Mouse (Mus musculus) forelimb bud, embryonic 11.5 days (tissue): ENCODE data around the gene Anks1b.

Experiments
- DNase-seq: peaks from one replicate; pipeline ENCODE4 v3.0.0-alpha.2; 2012; ENCODE audit warnings: low read depth, low spot score

Anks1b gene

GRCm38 (mm10) chr10:90666746-90667145, 793.4 kb downstream of the Anks1b start:
- no peak for DNase-seq

DNA sequence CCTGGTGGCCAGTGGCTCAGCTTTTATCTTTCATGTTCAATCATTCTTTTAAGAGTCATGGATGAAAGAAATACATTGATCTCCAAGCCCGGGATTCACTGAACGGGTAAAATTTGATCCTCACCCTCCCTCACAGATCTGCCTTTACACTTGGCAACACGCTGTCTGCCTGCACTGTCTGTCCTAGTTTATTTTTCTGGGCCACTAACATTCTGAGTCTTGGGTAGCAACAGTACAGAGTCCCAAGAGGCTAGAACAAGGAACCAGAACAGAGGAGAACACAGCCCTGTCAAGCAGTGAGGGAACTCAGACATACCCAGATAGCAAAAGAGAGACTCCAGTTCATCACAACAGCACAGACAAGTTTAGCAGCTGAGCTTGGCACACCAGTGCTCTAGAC, 797.0 kb downstream of the Anks1b start:
- DNase-seq: no peak

DNA sequence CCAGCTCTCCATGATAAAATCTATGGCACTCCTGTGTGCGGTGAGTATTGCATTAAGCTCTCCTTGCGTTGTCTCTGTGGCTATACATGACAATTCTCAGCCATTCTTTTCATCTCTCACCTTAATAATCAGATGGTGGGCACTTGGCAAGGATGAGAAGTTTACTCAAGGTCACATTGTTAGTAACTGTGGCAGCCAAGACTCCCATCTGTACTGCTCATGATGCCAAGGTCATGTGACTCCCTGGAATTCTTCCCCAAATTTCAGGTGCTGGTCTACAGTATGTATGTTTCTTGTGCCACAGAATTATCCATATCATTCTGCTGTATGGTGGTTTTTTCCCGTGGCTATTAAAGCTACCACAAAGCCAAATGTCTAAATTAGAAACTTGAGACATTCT, 798.8 kb downstream of the Anks1b start:
- DNase-seq: no peak

DNA sequence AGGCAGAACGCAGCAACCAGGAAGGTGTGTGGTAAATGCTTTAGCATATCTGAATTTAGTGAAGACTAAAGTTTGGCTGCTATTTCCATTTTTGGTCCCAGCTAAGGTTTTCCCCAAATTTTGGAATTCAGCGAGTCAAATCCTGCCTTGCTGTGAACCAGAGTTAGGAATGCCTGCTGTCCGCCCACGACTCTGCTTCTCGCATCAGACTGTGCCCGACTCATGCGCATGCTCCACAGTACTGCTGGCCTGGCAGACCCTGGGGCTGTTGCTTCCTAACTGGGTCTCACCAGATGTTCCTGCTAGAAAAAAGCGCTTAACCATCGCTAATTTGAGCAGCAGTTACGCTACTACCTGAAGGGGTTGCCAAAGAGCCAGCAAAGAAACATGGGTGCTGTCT, 801.1 kb downstream of the Anks1b start:
- peak; percentile 14 for DNase-seq

- DNase-seq: no peak
Observed at GRCm38 (mm10) chr10:90677421-90677820, 804.1 kb downstream of the Anks1b start.

GRCm38 (mm10) chr10:90679713-90680470, 806.6 kb downstream of the Anks1b start:
- DNase-seq: no peak

DNA sequence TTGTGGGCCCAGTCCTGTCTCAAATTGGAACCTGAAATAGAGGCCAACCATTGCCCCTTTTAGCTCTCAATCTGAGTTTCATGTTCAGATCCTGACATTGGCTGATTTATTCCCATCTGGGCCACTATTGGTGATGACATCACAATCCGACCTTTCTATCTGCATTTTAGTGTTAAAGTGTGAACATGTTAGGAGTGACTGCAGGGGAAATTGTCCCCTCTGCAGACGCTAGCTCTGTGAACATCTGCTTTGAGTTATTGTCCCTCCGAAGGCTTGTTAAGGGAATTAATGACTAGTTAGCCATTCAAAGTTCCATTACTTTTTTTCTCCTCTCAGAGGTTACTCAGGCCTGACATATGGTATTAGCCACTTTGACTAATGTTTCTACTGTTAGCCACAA, 810.5 kb downstream of the Anks1b start:
- peak; percentile 74 for DNase-seq

GRCm38 (mm10) chr10:90685367-90685766, 812.1 kb downstream of the Anks1b start:
- no peak for DNase-seq

DNA sequence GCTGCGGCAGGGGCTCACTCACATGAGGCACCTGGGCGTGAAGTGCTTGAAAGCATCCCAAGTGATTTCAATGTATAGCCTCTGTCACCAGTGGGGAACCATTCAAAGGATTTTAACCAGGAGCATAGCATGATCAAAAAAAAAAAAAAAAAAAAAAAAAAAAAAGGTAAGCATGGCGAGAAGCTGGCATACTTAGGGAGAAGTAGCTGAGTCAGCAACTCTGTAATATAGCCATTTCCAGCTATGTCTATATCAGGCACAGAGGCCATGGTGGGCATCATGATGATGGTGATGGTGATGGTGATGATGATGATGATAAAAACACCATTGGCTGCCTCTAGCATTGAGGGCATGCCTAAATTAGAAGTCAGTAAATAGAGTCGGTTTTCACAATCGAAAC, 814.8 kb downstream of the Anks1b start:
- no peak for DNase-seq

DNA sequence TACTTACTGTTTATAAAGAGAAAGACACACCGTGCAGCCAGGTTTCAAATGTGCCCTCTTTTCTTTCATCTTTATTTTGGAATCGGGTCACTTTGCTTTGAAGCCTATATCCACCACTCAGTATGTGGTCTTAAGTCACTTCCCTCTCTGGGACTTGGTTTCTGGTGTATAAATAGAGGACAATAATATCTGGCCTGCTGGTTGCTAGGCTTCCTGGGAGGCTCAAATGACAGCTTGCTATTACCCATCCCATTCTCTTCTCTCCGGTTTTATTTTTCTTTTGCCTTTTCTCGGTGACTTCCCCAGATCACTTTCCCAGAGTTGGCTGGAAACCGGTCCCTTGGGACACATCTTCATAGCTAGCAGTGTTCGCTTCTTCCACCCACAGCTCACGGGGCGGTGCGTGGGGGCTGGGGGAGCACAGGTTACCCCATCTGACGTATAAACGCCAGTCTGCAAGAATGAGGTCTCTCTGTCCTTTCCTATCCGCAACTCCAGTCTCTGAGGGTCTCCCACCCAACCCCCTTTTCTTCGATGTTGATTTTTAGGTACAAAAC, 815.5 kb downstream of the Anks1b start:
- no peak for DNase-seq

DNA sequence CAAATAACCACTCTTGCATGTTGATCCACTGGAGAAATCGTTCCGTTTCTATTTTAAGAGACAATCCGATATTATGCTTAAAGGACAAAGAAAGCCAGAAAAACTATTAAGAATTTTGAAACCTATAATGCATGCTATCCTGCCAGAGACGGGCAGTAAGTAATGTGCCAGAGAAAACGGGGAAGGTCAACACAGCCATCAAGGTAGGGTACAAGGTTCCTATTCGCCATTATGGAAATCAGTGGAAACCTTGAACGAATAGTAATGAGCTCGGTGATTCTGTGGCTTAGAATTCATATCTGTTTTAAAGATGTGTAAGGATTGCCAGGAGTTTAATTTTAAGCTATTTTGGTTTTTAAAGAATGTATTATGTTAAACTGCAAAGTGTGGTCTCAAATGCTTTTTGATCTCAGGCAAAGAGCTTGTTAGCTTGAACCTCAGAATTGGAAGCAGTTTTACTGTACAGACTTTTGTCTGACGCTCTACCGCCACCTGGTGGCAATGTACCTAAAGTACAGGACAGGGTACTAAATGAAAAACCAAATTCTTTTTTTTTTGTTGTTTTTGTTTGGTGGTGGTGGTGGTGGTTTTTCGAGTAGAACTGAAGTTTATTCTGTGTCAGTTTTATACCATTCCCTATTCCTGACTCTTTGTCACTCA, 816.7 kb downstream of the Anks1b start:
- peak; percentile 74 for DNase-seq

GRCm38 (mm10) chr10:90696687-90697086, 823.4 kb downstream of the Anks1b start:
- DNase-seq: no peak

- DNase-seq: no peak
Observed at GRCm38 (mm10) chr10:90697413-90697812, 824.1 kb downstream of the Anks1b start.

GRCm38 (mm10) chr10:90699211-90699610, 825.9 kb downstream of the Anks1b start:
- DNase-seq: no peak

DNA sequence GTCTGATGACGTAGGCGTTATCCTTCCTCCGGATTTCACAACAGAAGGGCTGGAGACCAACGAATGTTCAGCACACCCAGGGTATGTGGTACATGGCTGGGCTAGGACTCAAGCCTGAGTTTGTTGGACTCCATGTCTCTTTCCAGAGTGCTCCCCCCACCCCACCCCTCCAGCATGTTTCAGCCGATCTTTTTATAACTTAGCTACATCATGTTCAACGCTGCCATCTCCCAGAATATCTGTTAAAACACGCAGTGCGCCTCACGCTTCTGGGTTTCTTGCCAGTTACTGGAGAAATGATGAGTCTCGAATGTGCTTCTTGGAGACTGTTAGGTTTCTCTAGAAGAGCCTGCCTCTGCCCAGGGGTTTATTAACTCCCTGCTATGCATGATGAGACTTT, 831.3 kb downstream of the Anks1b start:
- DNase-seq: no peak

GRCm38 (mm10) chr10:90708822-90709601, 835.7 kb downstream of the Anks1b start:
- no peak for DNase-seq

DNA sequence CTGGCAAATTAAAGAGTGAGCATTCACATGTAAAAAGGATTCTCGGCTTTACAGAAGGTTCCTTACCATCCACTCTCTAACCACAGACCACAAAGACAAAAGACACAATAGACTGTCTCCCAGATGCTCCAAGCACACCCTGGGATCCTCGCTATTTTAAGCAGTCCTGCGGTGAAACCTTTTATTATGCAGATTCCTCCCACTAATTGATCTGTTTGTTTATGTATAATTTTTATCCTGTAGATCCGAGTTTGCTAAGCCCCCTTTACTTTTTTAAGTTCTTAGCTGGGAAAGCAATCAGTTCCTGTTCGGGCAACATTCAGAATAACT, 836.3 kb downstream of the Anks1b start:
- no peak for DNase-seq

GRCm38 (mm10) chr10:90717961-90718360, 844.7 kb downstream of the Anks1b start:
- no peak for DNase-seq

DNA sequence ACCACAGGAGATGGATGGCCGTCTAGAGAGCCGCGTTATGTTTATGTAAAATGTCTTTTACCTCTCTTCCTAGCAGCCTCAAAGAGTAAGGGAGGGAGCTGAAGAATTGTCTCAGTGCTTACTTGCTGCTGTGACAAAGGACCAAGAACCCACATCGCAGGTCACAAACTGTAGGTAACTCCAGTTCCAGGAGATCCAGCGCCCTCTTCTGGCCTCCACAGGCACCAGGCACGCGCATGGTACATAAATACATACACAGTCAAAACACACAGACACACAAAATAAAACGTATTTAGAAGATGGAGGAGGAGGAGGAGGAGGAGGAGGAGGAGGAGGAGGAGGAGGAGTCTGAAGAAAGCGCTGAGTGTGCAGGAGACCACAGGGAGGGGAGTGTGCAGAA, 845.4 kb downstream of the Anks1b start:
- DNase-seq: no peak

DNA sequence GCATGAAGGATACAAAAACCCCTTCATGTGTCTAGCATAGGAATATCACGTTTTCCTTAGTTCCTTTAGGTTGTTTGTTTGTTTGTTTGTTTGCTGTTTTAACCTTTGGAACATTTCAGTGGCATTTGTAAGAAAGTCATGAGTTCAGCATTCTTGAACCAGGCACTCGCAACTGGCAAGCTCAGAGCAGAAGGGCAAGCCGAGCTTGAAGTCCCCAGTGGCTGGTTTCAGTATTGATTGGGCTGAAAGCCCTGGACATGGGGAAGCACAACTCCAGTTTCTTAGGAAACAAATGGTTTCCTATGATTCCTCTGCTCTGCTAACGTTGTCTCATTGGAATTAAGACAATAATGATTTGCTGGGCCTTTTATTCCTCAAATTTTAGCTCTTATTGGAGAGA, 846.7 kb downstream of the Anks1b start:
- no peak for DNase-seq

DNA sequence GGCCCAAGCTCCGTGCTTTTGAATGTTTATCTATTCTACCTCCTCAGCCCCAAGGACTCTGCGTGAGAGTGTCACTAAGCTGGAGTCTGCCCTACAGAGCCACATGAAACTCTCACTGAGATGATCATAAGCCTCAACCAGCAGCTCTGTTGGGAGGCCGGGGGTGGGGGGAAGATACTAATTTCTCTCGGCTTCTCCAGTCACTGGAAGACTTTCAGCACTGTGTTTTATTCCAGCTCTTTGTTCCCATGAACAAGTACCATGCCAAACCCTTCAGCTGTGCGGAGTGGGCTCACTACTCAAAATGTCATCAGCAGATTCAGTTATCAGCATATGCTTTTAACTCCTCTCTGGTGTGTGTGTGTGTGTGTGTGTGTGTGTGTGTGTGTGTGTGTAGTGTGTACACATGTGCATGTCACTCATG, 849.8 kb downstream of the Anks1b start:
- DNase-seq: no peak

DNA sequence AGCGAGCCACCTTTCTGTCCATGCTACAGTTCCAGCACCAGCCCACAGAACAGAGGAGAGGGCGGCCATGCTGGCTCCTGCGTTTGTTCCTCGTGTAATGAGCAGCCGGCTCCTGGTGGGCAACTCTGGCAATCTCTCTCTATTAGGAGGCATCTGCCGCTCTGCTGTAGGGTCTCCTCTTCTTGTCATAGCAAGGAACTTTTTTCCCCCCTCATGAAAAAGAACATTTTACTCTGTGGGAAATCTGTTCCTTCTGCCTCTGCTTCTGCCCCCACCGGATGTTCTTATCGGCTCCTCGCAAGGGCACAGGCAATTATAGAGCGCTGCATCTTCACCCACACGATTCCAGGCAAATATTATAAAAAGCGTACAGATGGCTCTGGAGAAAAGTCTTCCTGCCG, 850.6 kb downstream of the Anks1b start:
- DNase-seq: no peak
